Mouse (Mus musculus) neural tube, embryonic 15.5 days (tissue): ENCODE measurements around the gene Ppfia4. TPM values are rescaled to one million over a fixed set of nuclear protein-coding genes. Genes with fewer than 3 reads are reported as not detected.

Source experiments
- ATAC-seq: fragments of 200-750 bp; cut with Nextera tagmentation; 2 replicates; pipeline ENCODE4 v1.8.0; 2017; ENCODE audit warnings: mild to moderate bottlenecking, moderate TSS enrichment, moderate library complexity; ENCODE audit not compliant: low FRiP score
- H3K27ac ChIP-seq: fragments of 300-500 bp; sonication (generic); replicated peaks from 2 replicates; pipeline ENCODE4 v1.5.1; 2015; ENCODE audit warnings: mild to moderate bottlenecking, inconsistent platforms
- H3K27me3 ChIP-seq: fragments of 300-500 bp; sonication (generic); replicated peaks from 2 replicates; pipeline ENCODE4 v1.6.1; 2015; ENCODE audit warnings: inconsistent platforms
- H3K36me3 ChIP-seq: fragments of 300-500 bp; sonication (generic); 2 replicates; pipeline ENCODE4 v1.6.1; 2015; ENCODE audit warnings: inconsistent platforms
- H3K4me1 ChIP-seq: fragments of 300-500 bp; sonication (generic); 2 replicates; pipeline ENCODE4 v1.6.1; 2015; ENCODE audit warnings: inconsistent platforms
- H3K4me2 ChIP-seq: fragments of 300-500 bp; sonication (generic); 2 replicates; pipeline ENCODE4 v1.6.1; 2015; ENCODE audit warnings: inconsistent platforms, mild to moderate bottlenecking, moderate library complexity
- H3K4me3 ChIP-seq: fragments of 300-500 bp; sonication (generic); replicated peaks from 2 replicates; pipeline ENCODE4 v1.5.1; 2015; ENCODE audit warnings: mild to moderate bottlenecking, inconsistent platforms
- H3K9ac ChIP-seq: fragments of 300-500 bp; sonication (generic); replicated peaks from 2 replicates; pipeline ENCODE4 v1.6.1; 2015; ENCODE audit warnings: mild to moderate bottlenecking, inconsistent platforms
- H3K9me3 ChIP-seq: fragments of 300-500 bp; sonication (generic); replicated peaks from 2 replicates; pipeline ENCODE4 v1.6.1; 2016; ENCODE audit warnings: inconsistent platforms
- WGBS: fragments of 180-500 bp; shearing (Covaris S2); methylation state at CpG from one replicate; pipeline ENCODE4 v1.1.7; 2015; ENCODE audit warnings: mixed read lengths; 5-methylcytosine and 5-hydroxymethylcytosine counted together
- polyA plus RNA-seq: library from polyadenylated mRNA; unstranded; fragments of >200 nt; fragmentation: Nextera tagmentation; extraction: Ambion mirVana; gene quantifications from 2 replicates; pipeline ENCODE4 v1.2.1, GENCODE M21; 2015

Gene Ppfia4
- polyA plus RNA-seq, 1 experiment from 2014 or later = 31.6 TPM

- Histone ChIP-seq H3K9me3 (no peaks in the 10 kb centered on the region), H3K9ac (no peak overlapping the region), H3K4me2 (no peak overlapping the region), H3K27ac (no peak overlapping the region), H3K4me3 (no peak overlapping the region), H3K27me3 (peaks cover 9% of the 10 kb centered on the region; the same call in 1 of the 2 replicates), H3K4me1 (peaks cover 16% of the 10 kb centered on the region), H3K36me3 (no peaks in the 10 kb centered on the region)
- WGBS = 87% methylated on average over 7 of the region's 7 CpGs
- no peak for ATAC-seq
Measured at GRCm38 (mm10) chr1:134293276-134293675, 39.5 kb downstream of the Ppfia4 start.

GRCm38 (mm10) chr1:134292601-134293000, 40.1 kb downstream of the Ppfia4 start:
- no peak for ATAC-seq
- Histone ChIP-seq H3K4me2 (no peak overlapping the region), H3K4me3 (no peak overlapping the region), H3K4me1 (peaks cover 16% of the 10 kb centered on the region), H3K9ac (no peak overlapping the region), H3K9me3 (no peaks in the 10 kb centered on the region), H3K27ac (no peak overlapping the region), H3K36me3 (no peaks in the 10 kb centered on the region), H3K27me3 (peaks cover 3% of the 10 kb centered on the region; the same call in 1 of the 2 replicates)
- WGBS = 47% methylated on average over 9 of the region's 9 CpGs

DNA sequence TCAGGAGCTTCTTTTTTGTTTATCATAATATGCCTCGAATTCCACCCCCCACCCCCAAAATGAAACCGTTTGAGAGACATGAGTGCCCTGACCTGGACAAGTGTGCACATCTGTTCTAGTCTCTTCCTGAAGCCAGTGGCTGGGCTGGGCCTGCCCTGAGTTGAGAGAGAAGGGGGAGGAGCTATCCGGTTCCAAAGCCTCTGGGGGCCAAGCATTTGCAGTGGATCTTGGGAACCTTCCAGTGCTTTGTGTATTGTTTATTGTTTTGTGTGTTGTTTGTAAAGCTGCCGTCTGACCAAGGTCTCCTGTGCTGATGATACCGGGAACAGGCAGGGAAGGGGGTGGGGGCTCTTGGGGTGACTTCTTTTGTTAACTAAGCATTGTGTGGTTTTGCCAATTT, 40.7 kb downstream of the Ppfia4 start:
- Histone ChIP-seq H3K4me1 (peaks cover 16% of the 10 kb centered on the region), H3K9me3 (no peaks in the 10 kb centered on the region), H3K4me2 (no peak overlapping the region), H3K27ac (no peak overlapping the region), H3K4me3 (no peak overlapping the region), H3K27me3 (0 out of 2 replicates have a peak, but pooled peaks cover 3% of the 10 kb centered on the region), H3K9ac (no peak overlapping the region), H3K36me3 (no peaks in the 10 kb centered on the region)
- 15% methylated on average over 5 of the region's 5 CpGs for WGBS
- ATAC-seq = peak; percentile 57; the same call in 1 of the 2 replicates

DNA sequence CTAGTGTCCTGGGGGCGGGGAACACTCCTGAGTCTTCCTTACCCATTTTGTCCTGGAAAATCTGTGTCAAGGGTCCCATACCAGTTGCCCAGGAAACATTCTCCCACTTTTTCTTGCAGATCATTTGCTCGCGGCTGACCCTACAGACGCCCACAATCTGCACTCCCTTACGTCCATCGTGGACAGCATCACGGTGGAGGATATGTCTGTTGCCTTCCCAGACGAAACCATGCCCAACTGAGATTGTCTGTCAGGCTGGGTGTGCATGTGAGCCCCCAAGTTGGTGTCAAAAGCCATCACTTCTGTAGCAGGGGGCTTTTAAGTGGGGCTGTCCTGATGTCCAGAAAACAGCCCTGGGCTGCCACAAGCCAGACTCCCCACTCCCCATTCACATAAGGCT, 41.2 kb downstream of the Ppfia4 start:
- H3K27me3 ChIP-seq = no peaks in the 10 kb centered on the region
- no peak overlapping the region for H3K27ac ChIP-seq
- H3K9ac ChIP-seq = no peak overlapping the region
- no peak overlapping the region for H3K4me2 ChIP-seq
- peaks cover 16% of the 10 kb centered on the region for H3K4me1 ChIP-seq
- H3K4me3 ChIP-seq = no peak overlapping the region
- no peaks in the 10 kb centered on the region for H3K9me3 ChIP-seq
- 79% methylated on average over 8 of the region's 8 CpGs for WGBS
- ATAC-seq = no peak
- no peaks in the 10 kb centered on the region for H3K36me3 ChIP-seq

- 81% methylated on average over 5 of the region's 5 CpGs for WGBS
- Histone ChIP-seq H3K36me3 (no peaks in the 10 kb centered on the region), H3K4me1 (peaks cover 16% of the 10 kb centered on the region), H3K4me2 (no peak overlapping the region), H3K9ac (no peak overlapping the region), H3K9me3 (no peaks in the 10 kb centered on the region), H3K27ac (no peak overlapping the region), H3K4me3 (no peak overlapping the region), H3K27me3 (no peaks in the 10 kb centered on the region)
- no peak for ATAC-seq
Measured at GRCm38 (mm10) chr1:134290909-134291308, 41.8 kb downstream of the Ppfia4 start.

DNA sequence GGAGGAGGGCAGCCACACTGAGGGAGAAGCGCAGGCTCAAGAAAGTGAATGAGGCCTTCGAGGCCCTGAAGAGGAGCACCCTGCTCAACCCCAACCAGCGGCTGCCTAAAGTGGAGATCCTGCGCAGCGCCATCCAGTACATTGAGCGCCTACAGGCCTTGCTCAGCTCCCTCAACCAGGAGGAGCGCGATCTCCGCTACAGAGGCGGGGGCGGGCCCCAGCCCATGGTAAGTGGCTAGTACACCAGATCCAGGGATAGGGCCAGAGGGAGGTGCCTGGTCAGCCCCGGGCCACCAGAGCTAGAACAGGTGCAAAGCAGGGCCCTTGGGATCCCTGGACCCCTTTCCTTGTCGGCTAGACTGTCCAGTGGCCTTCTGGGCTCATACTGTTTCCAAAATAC, 42.4 kb downstream of the Ppfia4 start:
- H3K27ac ChIP-seq = no peak overlapping the region
- 93% methylated on average over 13 of the region's 13 CpGs for WGBS
- H3K27me3 ChIP-seq = no peaks in the 10 kb centered on the region
- peaks cover 16% of the 10 kb centered on the region for H3K4me1 ChIP-seq
- no peak overlapping the region for H3K4me2 ChIP-seq
- no peak overlapping the region for H3K9ac ChIP-seq
- H3K4me3 ChIP-seq = no peak overlapping the region
- H3K9me3 ChIP-seq = no peaks in the 10 kb centered on the region
- H3K36me3 ChIP-seq = no peaks in the 10 kb centered on the region
- ATAC-seq = no peak

DNA sequence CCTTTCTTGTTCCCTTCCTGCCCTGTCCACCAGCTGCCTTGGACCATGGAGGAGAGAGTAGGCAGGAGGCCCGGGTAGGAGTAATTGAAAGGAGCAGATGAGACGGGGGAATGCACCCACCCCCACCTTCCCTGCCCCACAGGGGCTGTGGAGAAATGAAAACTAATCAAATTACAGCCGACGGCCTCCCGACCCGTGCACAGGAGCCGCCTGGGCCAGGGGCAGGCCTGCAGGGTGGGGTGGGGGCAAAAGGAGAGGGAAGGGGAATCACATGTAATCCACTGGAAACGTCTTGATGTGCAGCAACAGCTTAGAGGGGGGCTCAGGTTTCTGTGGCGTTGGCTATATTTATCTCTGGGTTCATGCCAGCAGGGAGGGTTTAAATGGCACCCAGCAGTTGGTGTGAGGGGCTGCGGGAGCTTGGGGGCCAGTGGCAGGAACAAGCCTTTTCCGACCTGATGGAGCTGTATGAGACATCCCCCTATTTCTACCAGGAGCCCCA, 43.1 kb downstream of the Ppfia4 start, which contains the start of gene Myog:
Gene Myog, plus strand, starts transcription at position 392 of the 502 bp plus-strand sequence.
- H3K4me2 ChIP-seq = no peak within 1 kb of the TSS
- H3K27me3 ChIP-seq = no peaks in the 10 kb centered on the region
- no peaks in the 10 kb centered on the region for H3K36me3 ChIP-seq
- no peak within 1 kb of the TSS for H3K27ac ChIP-seq
- H3K9ac ChIP-seq = no peak within 1 kb of the TSS
- H3K4me3 ChIP-seq = no peak within 1 kb of the TSS
- H3K4me1 ChIP-seq = peaks cover 16% of the 10 kb centered on the region
- H3K9me3 ChIP-seq = no peaks in the 10 kb centered on the region
- ATAC-seq = no peak
- WGBS = 57% methylated on average over 11 of the region's 11 CpGs

DNA sequence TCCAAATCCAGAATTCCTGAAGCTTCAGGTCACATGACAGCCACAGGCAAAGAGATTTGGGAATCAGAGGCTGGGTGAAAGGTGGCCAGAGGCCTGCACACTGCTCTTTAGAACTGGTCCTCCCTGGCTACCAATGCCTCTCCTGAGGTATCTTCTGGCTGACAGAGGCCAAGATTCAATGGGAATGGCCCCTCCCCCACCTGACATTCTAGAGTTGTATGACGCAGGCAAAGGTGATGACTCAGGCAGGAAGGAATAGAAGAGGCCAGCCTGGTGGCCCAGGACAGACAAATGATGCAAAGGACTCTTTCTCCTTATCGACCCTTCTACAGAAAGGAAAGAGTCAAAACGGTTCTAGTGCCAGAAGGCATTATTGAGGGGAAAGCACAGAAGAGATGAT, 44.5 kb downstream of the Ppfia4 start:
- H3K27me3 ChIP-seq = no peaks in the 10 kb centered on the region
- H3K36me3 ChIP-seq = no peaks in the 10 kb centered on the region
- H3K4me2 ChIP-seq = no peak overlapping the region
- H3K9me3 ChIP-seq = no peaks in the 10 kb centered on the region
- ATAC-seq = no peak
- H3K27ac ChIP-seq = no peak overlapping the region
- H3K4me1 ChIP-seq = peaks cover 16% of the 10 kb centered on the region
- H3K4me3 ChIP-seq = no peak overlapping the region
- H3K9ac ChIP-seq = no peak overlapping the region
- 92% methylated on average over 3 of the region's 3 CpGs for WGBS

- no peaks in the 10 kb centered on the region for H3K9me3 ChIP-seq
- H3K27ac ChIP-seq = no peak overlapping the region
- no peak overlapping the region for H3K4me2 ChIP-seq
- peaks cover 5% of the 10 kb centered on the region; the same call in 1 of the 2 replicates for H3K4me1 ChIP-seq
- H3K27me3 ChIP-seq = no peaks in the 10 kb centered on the region
- ATAC-seq = no peak
- H3K9ac ChIP-seq = no peak overlapping the region
- WGBS = 61% methylated on average over 10 of the region's 10 CpGs
- H3K4me3 ChIP-seq = no peak overlapping the region
- H3K36me3 ChIP-seq = no peaks in the 10 kb centered on the region
Measured at GRCm38 (mm10) chr1:134285458-134286120, 47.1 kb downstream of the Ppfia4 start.

DNA sequence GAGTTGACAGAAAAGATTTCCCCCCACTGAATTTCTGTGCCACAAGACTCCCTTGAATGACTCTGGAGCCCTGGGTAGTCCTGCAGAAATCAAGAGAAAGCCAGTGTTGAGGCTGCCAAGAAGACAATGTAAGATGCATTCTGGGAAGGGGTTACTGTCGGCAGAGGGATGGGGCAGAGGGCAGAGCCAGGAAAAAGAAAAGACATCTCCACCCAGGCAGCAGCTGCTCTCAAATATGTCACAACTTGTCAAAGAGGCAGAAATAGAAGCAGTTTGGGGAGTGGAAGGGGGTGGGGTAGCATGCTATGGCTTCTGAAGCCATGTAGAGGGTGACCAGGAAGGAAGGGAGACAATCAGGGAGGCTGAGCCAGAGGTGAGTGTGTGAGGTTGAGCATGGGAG, 49.6 kb downstream of the Ppfia4 start:
- Histone ChIP-seq H3K27me3 (no peaks in the 10 kb centered on the region), H3K36me3 (no peaks in the 10 kb centered on the region), H3K4me1 (no peaks in the 10 kb centered on the region), H3K4me3 (no peak overlapping the region), H3K27ac (no peak overlapping the region), H3K4me2 (no peak overlapping the region), H3K9me3 (no peaks in the 10 kb centered on the region), H3K9ac (no peak overlapping the region)
- WGBS = 61% methylated on average over 1 of the region's 1 CpGs
- ATAC-seq = no peak

GRCm38 (mm10) chr1:134282342-134282741, 50.4 kb downstream of the Ppfia4 start:
- H3K9me3 ChIP-seq = no peaks in the 10 kb centered on the region
- H3K27ac ChIP-seq = no peak overlapping the region
- H3K27me3 ChIP-seq = no peaks in the 10 kb centered on the region
- ATAC-seq = no peak
- WGBS = 87% methylated on average over 3 of the region's 3 CpGs
- no peak overlapping the region for H3K4me3 ChIP-seq
- no peak overlapping the region for H3K4me2 ChIP-seq
- no peaks in the 10 kb centered on the region for H3K36me3 ChIP-seq
- H3K9ac ChIP-seq = no peak overlapping the region
- no peaks in the 10 kb centered on the region for H3K4me1 ChIP-seq

GRCm38 (mm10) chr1:134281563-134281962, 51.2 kb downstream of the Ppfia4 start:
- no peaks in the 10 kb centered on the region for H3K9me3 ChIP-seq
- 70% methylated on average over 4 of the region's 4 CpGs for WGBS
- ATAC-seq = no peak
- H3K4me3 ChIP-seq = no peak overlapping the region
- H3K4me2 ChIP-seq = no peak overlapping the region
- no peak overlapping the region for H3K27ac ChIP-seq
- H3K9ac ChIP-seq = no peak overlapping the region
- no peaks in the 10 kb centered on the region for H3K36me3 ChIP-seq
- H3K27me3 ChIP-seq = no peaks in the 10 kb centered on the region
- no peaks in the 10 kb centered on the region for H3K4me1 ChIP-seq
